Mouse (Mus musculus): ENCODE data around the gene Klhl15. TPM values are rescaled to one million over a fixed set of nuclear protein-coding genes. Genes with fewer than 3 reads are reported as not detected.

Klhl15 gene
- polyA plus RNA-seq, 1 experiment from 2014 or later: 10.5 TPM

GRCm38 (mm10) chrX:94233936-94234531, 365 bp upstream of the Klhl15 start:
- Histone ChIP-seq H3K4me3 (ENCODE audit: low read depth, low read length) (peak overlapping the region; percentile 61), H3K36me3 (ENCODE audit: control insufficient read depth, insufficient read depth, low read length) (no peaks in the 10 kb centered on the region), H3K4me2 (ENCODE audit: low read depth, low read length) (peak overlapping the region; percentile 58), H3K27me3 (replicated peaks; ENCODE audit: control insufficient read depth, insufficient read depth, low read length) (peaks cover 58% of the 10 kb centered on the region), H3K9me3 (ENCODE audit: control insufficient read depth, low read length) (no peaks in the 10 kb centered on the region), H3K9ac (ENCODE audit: low read depth, low read length) (peak overlapping the region; percentile 78), H3K27ac (replicated peaks; ENCODE audit: low read depth, low read length) (peak overlapping the region; percentile 87), H3K4me1 (ENCODE audit: control insufficient read depth, insufficient read depth, low read length) (no peaks in the 10 kb centered on the region)
- 19% methylated on average over 19 of the region's 25 CpGs for WGBS
- ATAC-seq (ENCODE audit: low read depth) (no peak), DNase-seq (ENCODE audit: low spot score) (no peak)

- H3K36me3 ChIP-seq (ENCODE audit: control insufficient read depth, insufficient read depth, low read length): no peaks in the 10 kb centered on the region
- H3K4me3 ChIP-seq (ENCODE audit: low read depth, low read length): peak overlapping the region; percentile 61
- no peaks in the 10 kb centered on the region for H3K9me3 ChIP-seq (ENCODE audit: control insufficient read depth, low read length)
- peak overlapping the region; percentile 58 for H3K4me2 ChIP-seq (ENCODE audit: low read depth, low read length)
- H3K27me3 ChIP-seq (replicated peaks; ENCODE audit: control insufficient read depth, insufficient read depth, low read length): peaks cover 59% of the 10 kb centered on the region
- WGBS: 21% methylated on average over 15 of the region's 35 CpGs
- peak overlapping the region; percentile 87 for H3K27ac ChIP-seq (replicated peaks; ENCODE audit: low read depth, low read length)
- peak overlapping the region; percentile 78 for H3K9ac ChIP-seq (ENCODE audit: low read depth, low read length)
- DNase-seq (ENCODE audit: low spot score): no peak
- no peak for ATAC-seq (ENCODE audit: low read depth)
- no peaks in the 10 kb centered on the region for H3K4me1 ChIP-seq (ENCODE audit: control insufficient read depth, insufficient read depth, low read length)
These were observed 774 bp downstream of the Klhl15 start for GRCm38 (mm10) chrX:94235190-94235555.

- ATAC-seq (ENCODE audit: low read depth) (no peak), DNase-seq (ENCODE audit: low spot score) (no peak)
- Histone ChIP-seq H3K27ac (replicated peaks; ENCODE audit: low read depth, low read length) (no peak overlapping the region), H3K4me1 (ENCODE audit: control insufficient read depth, insufficient read depth, low read length) (no peaks in the 10 kb centered on the region), H3K4me3 (ENCODE audit: low read depth, low read length) (peak overlapping the region; percentile 61), H3K9ac (ENCODE audit: low read depth, low read length) (peak overlapping the region; percentile 78), H3K4me2 (ENCODE audit: low read depth, low read length) (peak overlapping the region; percentile 58), H3K36me3 (ENCODE audit: control insufficient read depth, insufficient read depth, low read length) (no peaks in the 10 kb centered on the region), H3K27me3 (replicated peaks; ENCODE audit: control insufficient read depth, insufficient read depth, low read length) (peaks cover 59% of the 10 kb centered on the region), H3K9me3 (ENCODE audit: control insufficient read depth, low read length) (no peaks in the 10 kb centered on the region)
- 24% methylated on average over 12 of the region's 12 CpGs for WGBS
These were observed 1.2 kb downstream of the Klhl15 start for GRCm38 (mm10) chrX:94235601-94236000.

- DNase-seq (ENCODE audit: low spot score): peak; percentile 10
- Histone ChIP-seq H3K4me3 (ENCODE audit: low read depth, low read length) (no peak overlapping the region), H3K4me1 (ENCODE audit: control insufficient read depth, insufficient read depth, low read length) (no peaks in the 10 kb centered on the region), H3K9me3 (ENCODE audit: control insufficient read depth, low read length) (no peaks in the 10 kb centered on the region), H3K4me2 (ENCODE audit: low read depth, low read length) (no peak overlapping the region), H3K9ac (ENCODE audit: low read depth, low read length) (no peak overlapping the region), H3K36me3 (ENCODE audit: control insufficient read depth, insufficient read depth, low read length) (no peaks in the 10 kb centered on the region), H3K27me3 (replicated peaks; ENCODE audit: control insufficient read depth, insufficient read depth, low read length) (peaks cover 14% of the 10 kb centered on the region), H3K27ac (replicated peaks; ENCODE audit: low read depth, low read length) (no peak overlapping the region)
- 10% methylated on average over 2 of the region's 2 CpGs for WGBS
- no peak for ATAC-seq (ENCODE audit: low read depth)
These were observed 54.5 kb downstream of the Klhl15 start for GRCm38 (mm10) chrX:94288923-94289322.

- ATAC-seq (ENCODE audit: low read depth) (no peak), DNase-seq (ENCODE audit: low spot score) (no peak)
- Histone ChIP-seq H3K9ac (ENCODE audit: low read depth, low read length) (no peak overlapping the region), H3K4me3 (ENCODE audit: low read depth, low read length) (no peak overlapping the region), H3K4me1 (ENCODE audit: control insufficient read depth, insufficient read depth, low read length) (no peaks in the 10 kb centered on the region), H3K4me2 (ENCODE audit: low read depth, low read length) (no peak overlapping the region), H3K9me3 (ENCODE audit: control insufficient read depth, low read length) (no peaks in the 10 kb centered on the region), H3K36me3 (ENCODE audit: control insufficient read depth, insufficient read depth, low read length) (no peaks in the 10 kb centered on the region), H3K27me3 (replicated peaks; ENCODE audit: control insufficient read depth, insufficient read depth, low read length) (peaks cover 19% of the 10 kb centered on the region), H3K27ac (replicated peaks; ENCODE audit: low read depth, low read length) (no peak overlapping the region)
- 48% methylated on average over 2 of the region's 2 CpGs for WGBS
These were observed 68.5 kb downstream of the Klhl15 start for GRCm38 (mm10) chrX:94302928-94303327.

GRCm38 (mm10) chrX:94321036-94321902, 86.9 kb downstream of the Klhl15 start:
- WGBS: 76% methylated on average over 11 of the region's 11 CpGs
- Histone ChIP-seq H3K4me2 (ENCODE audit: low read depth, low read length) (no peak overlapping the region), H3K27ac (replicated peaks; ENCODE audit: low read depth, low read length) (no peak overlapping the region), H3K36me3 (ENCODE audit: control insufficient read depth, insufficient read depth, low read length) (no peaks in the 10 kb centered on the region), H3K9ac (ENCODE audit: low read depth, low read length) (no peak overlapping the region), H3K9me3 (ENCODE audit: control insufficient read depth, low read length) (no peaks in the 10 kb centered on the region), H3K4me3 (ENCODE audit: low read depth, low read length) (no peak overlapping the region), H3K4me1 (ENCODE audit: control insufficient read depth, insufficient read depth, low read length) (no peaks in the 10 kb centered on the region), H3K27me3 (replicated peaks; ENCODE audit: control insufficient read depth, insufficient read depth, low read length) (peaks cover 43% of the 10 kb centered on the region)
- ATAC-seq (ENCODE audit: low read depth) (no peak), DNase-seq (ENCODE audit: low spot score) (no peak)

Small RNA genes within 50 kb of the gene (microRNA-seq; reads per million reads assigned to microRNA genes)
- gene Mir7673 (ENCODE audit: borderline number of aligned reads): not detected

Other genes with a start within 250 kb of the Klhl15 start
- 35.7 and 37.2 TPM in 2 replicates for gene Zfx, start 110.9 kb upstream of the Klhl15 start, polyA plus RNA-seq (2014; fragmentation: Nextera tagmentation; extraction: Ambion mirVana)
- gene Eif2s3x, start 21.7 kb upstream of the Klhl15 start, polyA plus RNA-seq (2014; fragmentation: Nextera tagmentation; extraction: Ambion mirVana): 58.7 and 66.2 TPM in 2 replicates
- not detected in 2 replicates for gene Fam90a1b, start 132.2 kb downstream of the Klhl15 start, polyA plus RNA-seq (2014; fragmentation: Nextera tagmentation; extraction: Ambion mirVana)
- gene Apoo, start 132.5 kb downstream of the Klhl15 start, polyA plus RNA-seq (2014; fragmentation: Nextera tagmentation; extraction: Ambion mirVana): 81.0 and 88.3 TPM in 2 replicates